Mouse (Mus musculus) heart, postnatal 0 days (tissue): ENCODE results near the gene Zfp867.

ENCODE experiments used
- CTCF ChIP-seq: IDR thresholded peaks from 2 replicates; pipeline ENCODE4 v1.5.1; 2016; ENCODE audit warnings: antibody characterized with exemption, control low read depth, low read depth
- EP300 ChIP-seq: IDR thresholded peaks from 2 replicates; pipeline ENCODE4 v1.6.1; 2016; ENCODE audit warnings: antibody characterized with exemption, low read depth

DNA sequence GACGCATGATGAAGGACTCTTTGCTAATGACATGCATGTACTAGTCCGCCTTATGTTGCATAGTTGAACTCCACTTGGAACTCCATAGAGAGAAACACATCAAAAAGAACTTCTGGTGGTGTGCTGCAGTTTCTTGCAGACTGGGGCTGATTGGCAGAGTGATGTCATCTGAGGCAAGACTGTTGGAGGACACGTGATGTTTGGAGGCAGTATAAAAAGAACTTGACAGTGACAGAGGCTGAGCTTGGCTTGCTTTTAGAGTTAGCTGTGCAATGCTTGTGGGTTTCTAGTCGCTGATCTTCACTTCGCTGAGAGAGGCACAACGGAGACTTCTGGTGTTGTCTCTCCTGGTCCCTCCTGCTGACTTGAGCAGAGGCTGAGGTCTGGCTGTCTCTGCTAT is 5.0 kb upstream of the Zfp867 start:
- TF ChIP-seq CTCF (no peak), EP300 (no peak)
